Mouse (Mus musculus) lung, embryonic 14.5 days (tissue): ENCODE measurements around the gene Ppp2r3a. TPM values are rescaled to one million over a fixed set of nuclear protein-coding genes. Genes with fewer than 3 reads are reported as not detected.
A peak's percentile ranks its signal among the peaks of the same experiment; 100 is the strongest.

Experiments
- ATAC-seq: fragments of 200-750 bp; cut with Nextera tagmentation; 2 replicates; pipeline ENCODE4 v1.8.0; 2017; ENCODE audit warnings: mild to moderate bottlenecking, moderate TSS enrichment, moderate library complexity; ENCODE audit not compliant: insufficient read depth
- DNase-seq: peaks from one replicate; pipeline ENCODE4 v3.0.0-alpha.2; 2015
- H3K27ac ChIP-seq: fragments of 300-500 bp; sonication (generic); 2 replicates; pipeline ENCODE4 v1.5.1; 2014; ENCODE audit warnings: low read depth, mild to moderate bottlenecking, moderate library complexity
- H3K27me3 ChIP-seq: fragments of 300-500 bp; sonication (generic); 2 replicates; pipeline ENCODE4 v1.6.1; 2014; ENCODE audit warnings: low read length, control low read depth; ENCODE audit not compliant: insufficient read depth
- H3K36me3 ChIP-seq: fragments of 300-500 bp; sonication (generic); 2 replicates; pipeline ENCODE4 v1.6.1; 2014; ENCODE audit warnings: control low read depth; ENCODE audit not compliant: insufficient read depth
- H3K4me1 ChIP-seq: fragments of 300-500 bp; sonication (generic); 2 replicates; pipeline ENCODE4 v1.6.1; 2014; ENCODE audit warnings: antibody characterized with exemption, control low read depth; ENCODE audit not compliant: insufficient read depth
- H3K4me2 ChIP-seq: fragments of 300-500 bp; sonication (generic); 2 replicates; pipeline ENCODE4 v1.6.1; 2014; ENCODE audit warnings: mild to moderate bottlenecking
- H3K4me3 ChIP-seq: fragments of 300-500 bp; sonication (generic); 2 replicates; pipeline ENCODE4 v1.5.1; 2014; ENCODE audit warnings: low read depth, low read length
- H3K9ac ChIP-seq: fragments of 300-500 bp; sonication (generic); 2 replicates; pipeline ENCODE4 v1.6.1; 2014
- H3K9me3 ChIP-seq: fragments of 300-500 bp; sonication (generic); 2 replicates; pipeline ENCODE4 v1.6.1; 2016; ENCODE audit warnings: low read depth, low read length, control low read depth
- CTCF ChIP-seq: IDR thresholded peaks from 2 replicates; pipeline ENCODE4 v1.5.1; 2016; ENCODE audit warnings: antibody characterized with exemption, low read depth
- WGBS: fragments of 180-500 bp; shearing (Covaris S2); extraction: QIAGEN DNeasy Blood & Tissue Kit; methylation state at CpG from one replicate; pipeline ENCODE4 v1.1.7; 2014; 5-methylcytosine and 5-hydroxymethylcytosine counted together
- polyA plus RNA-seq: library from polyadenylated mRNA; unstranded; fragments of >200 nt; fragmentation: Nextera tagmentation; extraction: Ambion mirVana; gene quantifications from 2 replicates; pipeline ENCODE4 v1.2.1, GENCODE M21; 2014

Ppp2r3a gene
- polyA plus RNA-seq, 1 experiment from 2014 or later: 14.4 TPM

GRCm38 (mm10) chr9:101235786-101236185 is 15.8 kb downstream of the Ppp2r3a start:
- Histone ChIP-seq H3K4me3 (no peak overlapping the region), H3K9me3 (no peaks in the 10 kb centered on the region), H3K4me1 (no peaks in the 10 kb centered on the region), H3K9ac (no peak overlapping the region), H3K4me2 (no peak overlapping the region), H3K27me3 (no peaks in the 10 kb centered on the region), H3K27ac (no peak overlapping the region), H3K36me3 (no peaks in the 10 kb centered on the region)
- DNase-seq (no peak), ATAC-seq (no peak)
- TF ChIP-seq CTCF: no peak
- 35% methylated on average over 2 of the region's 2 CpGs for WGBS

- Histone ChIP-seq H3K27me3 (no peaks in the 10 kb centered on the region), H3K9me3 (no peaks in the 10 kb centered on the region), H3K9ac (no peak overlapping the region), H3K27ac (no peak overlapping the region), H3K36me3 (no peaks in the 10 kb centered on the region), H3K4me1 (no peaks in the 10 kb centered on the region), H3K4me2 (no peak overlapping the region), H3K4me3 (no peak overlapping the region)
- no peak for TF ChIP-seq CTCF
- DNase-seq (no peak), ATAC-seq (no peak)
- 59% methylated on average over 6 of the region's 6 CpGs for WGBS
Measured at GRCm38 (mm10) chr9:101232034-101232433, 19.6 kb downstream of the Ppp2r3a start.

- ATAC-seq: no peak
- Histone ChIP-seq H3K4me1 (no peaks in the 10 kb centered on the region), H3K4me2 (no peak overlapping the region), H3K4me3 (no peak overlapping the region), H3K36me3 (no peaks in the 10 kb centered on the region), H3K9ac (no peak overlapping the region), H3K27ac (no peak overlapping the region), H3K27me3 (no peaks in the 10 kb centered on the region), H3K9me3 (no peaks in the 10 kb centered on the region)
- WGBS: 86% methylated on average over 3 of the region's 3 CpGs
- DNase-seq: no peak
- no peak for TF ChIP-seq CTCF
Measured at GRCm38 (mm10) chr9:101230028-101230427, 21.6 kb downstream of the Ppp2r3a start.

- ATAC-seq: no peak
- no peak for TF ChIP-seq CTCF
- Histone ChIP-seq H3K4me3 (no peak overlapping the region), H3K9ac (no peak overlapping the region), H3K4me1 (no peaks in the 10 kb centered on the region), H3K9me3 (no peaks in the 10 kb centered on the region), H3K36me3 (no peaks in the 10 kb centered on the region), H3K27ac (no peak overlapping the region), H3K4me2 (no peak overlapping the region), H3K27me3 (no peaks in the 10 kb centered on the region)
- DNase-seq: no peak
Measured at GRCm38 (mm10) chr9:101228892-101229291, 22.7 kb downstream of the Ppp2r3a start.

GRCm38 (mm10) chr9:101207984-101208383 is 43.6 kb downstream of the Ppp2r3a start:
- no peak for TF ChIP-seq CTCF
- ATAC-seq (peak; percentile 21; the same call in 1 of the 2 replicates), DNase-seq (peak; percentile 24)
- no peak overlapping the region for H3K27ac ChIP-seq
- H3K9ac ChIP-seq: no peak overlapping the region
- no peak overlapping the region for H3K4me2 ChIP-seq
- no peaks in the 10 kb centered on the region for H3K4me1 ChIP-seq
- H3K9me3 ChIP-seq: no peaks in the 10 kb centered on the region
- H3K27me3 ChIP-seq: no peaks in the 10 kb centered on the region
- 55% methylated on average over 1 of the region's 1 CpGs for WGBS
- no peaks in the 10 kb centered on the region for H3K36me3 ChIP-seq
- no peak overlapping the region for H3K4me3 ChIP-seq

- Histone ChIP-seq H3K9ac (no peak overlapping the region), H3K4me2 (no peak overlapping the region), H3K36me3 (no peaks in the 10 kb centered on the region), H3K9me3 (no peaks in the 10 kb centered on the region), H3K4me3 (no peak overlapping the region), H3K4me1 (no peaks in the 10 kb centered on the region), H3K27me3 (no peaks in the 10 kb centered on the region), H3K27ac (no peak overlapping the region)
- no peak for DNase-seq
- no peak for ATAC-seq
- WGBS: 73% methylated on average over 4 of the region's 4 CpGs
- no peak for TF ChIP-seq CTCF
Measured at GRCm38 (mm10) chr9:101206516-101206915, 45.1 kb downstream of the Ppp2r3a start.

GRCm38 (mm10) chr9:101205216-101205615 is 46.4 kb downstream of the Ppp2r3a start:
- Histone ChIP-seq H3K9ac (no peak overlapping the region), H3K4me3 (no peak overlapping the region), H3K4me1 (no peaks in the 10 kb centered on the region), H3K27me3 (no peaks in the 10 kb centered on the region), H3K9me3 (no peaks in the 10 kb centered on the region), H3K27ac (no peak overlapping the region), H3K36me3 (no peaks in the 10 kb centered on the region), H3K4me2 (no peak overlapping the region)
- no peak for ATAC-seq
- DNase-seq: no peak
- TF ChIP-seq CTCF: no peak
- WGBS: 62% methylated on average over 1 of the region's 1 CpGs

- H3K36me3 ChIP-seq: no peaks in the 10 kb centered on the region
- peak; percentile 14; the same call in 1 of the 2 replicates for TF ChIP-seq CTCF
- DNase-seq (no peak), ATAC-seq (no peak)
- no peak overlapping the region for H3K9ac ChIP-seq
- H3K27me3 ChIP-seq: no peaks in the 10 kb centered on the region
- no peak overlapping the region for H3K4me2 ChIP-seq
- WGBS: 92% methylated on average over 3 of the region's 3 CpGs
- H3K4me3 ChIP-seq: no peak overlapping the region
- H3K27ac ChIP-seq: no peak overlapping the region
- no peaks in the 10 kb centered on the region for H3K4me1 ChIP-seq
- H3K9me3 ChIP-seq: no peaks in the 10 kb centered on the region
Measured at GRCm38 (mm10) chr9:101204059-101204458, 47.5 kb downstream of the Ppp2r3a start.
